Mouse (Mus musculus) testis, postnatal 14 days (tissue): Measurements from ENCODE around the gene Yipf4.

Source experiments
- DNase-seq: peaks from one replicate; pipeline ENCODE4 v3.0.0; 2021; ENCODE audit warnings: low spot score

Gene Yipf4

GRCm38 (mm10) chr17:74526117-74526516 is 36.8 kb downstream of the Yipf4 start:
- DNase-seq = no peak

- peak; percentile 61 for DNase-seq
These were observed 37.7 kb downstream of the Yipf4 start for GRCm38 (mm10) chr17:74526806-74527653.

GRCm38 (mm10) chr17:74527729-74528607 is 38.7 kb downstream of the Yipf4 start, which contains the start of gene Birc6:
Gene Birc6 (plus strand): TSS chr17:74528295.
- peak; percentile 100 for DNase-seq

- peak; percentile 57 for DNase-seq
These were observed 39.6 kb downstream of the Yipf4 start for GRCm38 (mm10) chr17:74528648-74529532.

GRCm38 (mm10) chr17:74529533-74529824 is 40.2 kb downstream of the Yipf4 start:
- DNase-seq = no peak

GRCm38 (mm10) chr17:74534971-74535370 is 45.7 kb downstream of the Yipf4 start:
- DNase-seq = no peak

GRCm38 (mm10) chr17:74537526-74537925 is 48.2 kb downstream of the Yipf4 start:
- no peak for DNase-seq

GRCm38 (mm10) chr17:74543615-74544014 is 54.3 kb downstream of the Yipf4 start:
- no peak for DNase-seq
